Mouse (Mus musculus): Measurements from ENCODE around the gene Calr. TPM values are rescaled to one million over a fixed set of nuclear protein-coding genes. Genes with fewer than 3 reads are reported as not detected.
"Not testable (repeated sequence)": the region's sequence is repeated elsewhere in the genome, so short reads cannot be mapped to it uniquely, and the experiment has no call there.

The Calr gene
- polyA plus RNA-seq, 1 experiment from 2014 or later, result 642 TPM

- peak; percentile 85 for ATAC-seq
- H3K36me3 ChIP-seq, result peaks cover 36% of the 10 kb centered on the region
- peak overlapping the region; percentile 95 for H3K27ac ChIP-seq
- under 1% methylated on average over 59 of the region's 59 CpGs for WGBS
- H3K9ac ChIP-seq (replicated peaks), result peak overlapping the region; percentile 96
- H3K27me3 ChIP-seq, result no peaks in the 10 kb centered on the region
- H3K4me2 ChIP-seq (replicated peaks), result peak overlapping the region; percentile 73
- no peaks in the 10 kb centered on the region for H3K9me3 ChIP-seq
- peak overlapping the region; percentile 91 for H3K4me3 ChIP-seq (replicated peaks)
- peaks cover 21% of the 10 kb centered on the region for H3K4me1 ChIP-seq (replicated peaks)
Observed at GRCm38 (mm10) chr8:84832034-84832717, 14.6 kb downstream of the Calr start.

- Histone ChIP-seq H3K4me2 (replicated peaks) (peak within 1 kb of the TSS; percentile 73), H3K9me3 (no peaks in the 10 kb centered on the region), H3K36me3 (peaks cover 30% of the 10 kb centered on the region), H3K9ac (replicated peaks) (peak within 1 kb of the TSS; percentile 96), H3K27me3 (no peaks in the 10 kb centered on the region), H3K4me1 (replicated peaks) (peaks cover 21% of the 10 kb centered on the region), H3K4me3 (replicated peaks) (peak within 1 kb of the TSS; percentile 91), H3K27ac (peak within 1 kb of the TSS; percentile 95)
- no peak for ATAC-seq
- WGBS, result 84% methylated on average over 11 of the region's 11 CpGs
Observed at GRCm38 (mm10) chr8:84831490-84831889, 15.2 kb downstream of the Calr start, which contains the start of gene Gadd45gip1. TSS of gene Gadd45gip1 (plus strand) at chr8:84831522.

- H3K9ac ChIP-seq (replicated peaks); H3K27ac ChIP-seq; H3K4me1 ChIP-seq (replicated peaks); H3K27me3 ChIP-seq; H3K4me2 ChIP-seq (replicated peaks); H3K36me3 ChIP-seq; ATAC-seq; H3K9me3 ChIP-seq; H3K4me3 ChIP-seq (replicated peaks): not testable (repeated sequence)
- 88% methylated on average over 2 of the region's 2 CpGs for WGBS
Observed at GRCm38 (mm10) chr8:84826518-84826917, 20.2 kb downstream of the Calr start.

- 77% methylated on average over 4 of the region's 4 CpGs for WGBS
- Histone ChIP-seq H3K4me2 (replicated peaks) (no peak overlapping the region), H3K4me3 (replicated peaks) (no peak overlapping the region), H3K36me3 (no peaks in the 10 kb centered on the region), H3K4me1 (replicated peaks) (peaks cover 7% of the 10 kb centered on the region; the same call in 1 of the 2 replicates), H3K9me3 (no peaks in the 10 kb centered on the region), H3K27me3 (peaks cover 5% of the 10 kb centered on the region; the same call in 1 of the 2 replicates), H3K9ac (replicated peaks) (no peak overlapping the region), H3K27ac (no peak overlapping the region)
- no peak for ATAC-seq
Observed at GRCm38 (mm10) chr8:84825636-84826035, 21.1 kb downstream of the Calr start.

GRCm38 (mm10) chr8:84823653-84824052, 23.1 kb downstream of the Calr start:
- WGBS, result 1% methylated on average over 11 of the region's 18 CpGs
- Histone ChIP-seq H3K9ac (replicated peaks) (no peak overlapping the region; the same call in 1 of the 2 replicates), H3K36me3 (no peaks in the 10 kb centered on the region), H3K4me1 (replicated peaks) (peaks cover 7% of the 10 kb centered on the region; the same call in 1 of the 2 replicates), H3K4me3 (replicated peaks) (peak overlapping the region; percentile 22), H3K4me2 (replicated peaks) (peak overlapping the region; percentile 50), H3K27me3 (peaks cover 8% of the 10 kb centered on the region; the same call in 1 of the 2 replicates), H3K27ac (no peak overlapping the region), H3K9me3 (no peaks in the 10 kb centered on the region)
- peak; percentile 91 for ATAC-seq

GRCm38 (mm10) chr8:84822723-84823122, 24.0 kb downstream of the Calr start, which contains the start of gene Dand5:
TSS of gene Dand5 (minus strand) at chr8:84822823.
- peak; percentile 40; the same call in 1 of the 2 replicates for ATAC-seq
- peak within 1 kb of the TSS; percentile 22 for H3K4me3 ChIP-seq (replicated peaks)
- peak within 1 kb of the TSS; percentile 50 for H3K4me2 ChIP-seq (replicated peaks)
- H3K36me3 ChIP-seq, result no peaks in the 10 kb centered on the region
- H3K27ac ChIP-seq, result no peak within 1 kb of the TSS
- WGBS, result 35% methylated on average over 3 of the region's 3 CpGs
- peaks cover 8% of the 10 kb centered on the region; the same call in 1 of the 2 replicates for H3K27me3 ChIP-seq
- H3K4me1 ChIP-seq (replicated peaks), result peaks cover 7% of the 10 kb centered on the region; the same call in 1 of the 2 replicates
- H3K9ac ChIP-seq (replicated peaks), result no peak within 1 kb of the TSS; the same call in 1 of the 2 replicates
- no peaks in the 10 kb centered on the region for H3K9me3 ChIP-seq

GRCm38 (mm10) chr8:84816117-84816516, 30.6 kb downstream of the Calr start:
- Histone ChIP-seq H3K36me3 (no peaks in the 10 kb centered on the region), H3K4me1 (replicated peaks) (peaks cover 34% of the 10 kb centered on the region), H3K4me2 (replicated peaks) (no peak overlapping the region), H3K4me3 (replicated peaks) (no peak overlapping the region), H3K27ac (no peak overlapping the region), H3K9ac (replicated peaks) (no peak overlapping the region), H3K9me3 (no peaks in the 10 kb centered on the region), H3K27me3 (peaks cover 26% of the 10 kb centered on the region)
- WGBS, result 75% methylated on average over 17 of the region's 17 CpGs
- ATAC-seq, result no peak

- Histone ChIP-seq H3K4me2 (replicated peaks) (no peak overlapping the region), H3K9ac (replicated peaks) (no peak overlapping the region), H3K9me3 (no peaks in the 10 kb centered on the region), H3K27ac (peak overlapping the region; percentile 35; the same call in 1 of the 2 replicates), H3K36me3 (no peaks in the 10 kb centered on the region), H3K4me1 (replicated peaks) (peaks cover 40% of the 10 kb centered on the region), H3K4me3 (replicated peaks) (no peak overlapping the region), H3K27me3 (peaks cover 26% of the 10 kb centered on the region)
- peak; percentile 63 for ATAC-seq
- 13% methylated on average over 9 of the region's 9 CpGs for WGBS
Observed at GRCm38 (mm10) chr8:84815547-84815946, 31.2 kb downstream of the Calr start.

GRCm38 (mm10) chr8:84814555-84815441, 31.9 kb downstream of the Calr start:
- 26% methylated on average over 19 of the region's 19 CpGs for WGBS
- peaks cover 26% of the 10 kb centered on the region for H3K27me3 ChIP-seq
- H3K9ac ChIP-seq (replicated peaks), result 0 out of 2 replicates have a peak overlapping the region, but pooled peaks have one; percentile 46
- peak; percentile 29 for ATAC-seq
- H3K27ac ChIP-seq, result peak overlapping the region; percentile 35
- H3K36me3 ChIP-seq, result no peaks in the 10 kb centered on the region
- H3K4me3 ChIP-seq (replicated peaks), result no peak overlapping the region
- peaks cover 43% of the 10 kb centered on the region for H3K4me1 ChIP-seq (replicated peaks)
- H3K9me3 ChIP-seq, result no peaks in the 10 kb centered on the region
- no peak overlapping the region; the same call in 1 of the 2 replicates for H3K4me2 ChIP-seq (replicated peaks)

GRCm38 (mm10) chr8:84814240-84814554, 32.5 kb downstream of the Calr start:
- Histone ChIP-seq H3K4me1 (replicated peaks) (peaks cover 49% of the 10 kb centered on the region), H3K9me3 (no peaks in the 10 kb centered on the region), H3K9ac (replicated peaks) (0 out of 2 replicates have a peak overlapping the region, but pooled peaks have one; percentile 46), H3K4me2 (replicated peaks) (no peak overlapping the region), H3K27ac (peak overlapping the region; percentile 35), H3K36me3 (no peaks in the 10 kb centered on the region), H3K27me3 (peaks cover 31% of the 10 kb centered on the region), H3K4me3 (replicated peaks) (no peak overlapping the region)
- ATAC-seq, result peak; percentile 16
- WGBS, result 66% methylated on average over 11 of the region's 11 CpGs

GRCm38 (mm10) chr8:84813830-84814229, 32.9 kb downstream of the Calr start:
- Histone ChIP-seq H3K9me3 (no peaks in the 10 kb centered on the region), H3K36me3 (no peaks in the 10 kb centered on the region), H3K9ac (replicated peaks) (no peak overlapping the region; the same call in 1 of the 2 replicates), H3K4me1 (replicated peaks) (peaks cover 52% of the 10 kb centered on the region), H3K27me3 (peaks cover 35% of the 10 kb centered on the region), H3K4me3 (replicated peaks) (no peak overlapping the region), H3K4me2 (replicated peaks) (no peak overlapping the region), H3K27ac (peak overlapping the region; percentile 35)
- no peak for ATAC-seq
- 89% methylated on average over 3 of the region's 3 CpGs for WGBS

- Histone ChIP-seq H3K36me3 (no peaks in the 10 kb centered on the region), H3K9ac (replicated peaks) (no peak overlapping the region), H3K4me3 (replicated peaks) (no peak overlapping the region), H3K9me3 (no peaks in the 10 kb centered on the region), H3K27me3 (peaks cover 42% of the 10 kb centered on the region), H3K4me2 (replicated peaks) (no peak overlapping the region), H3K4me1 (replicated peaks) (peaks cover 52% of the 10 kb centered on the region), H3K27ac (peak overlapping the region; percentile 35; the same call in 1 of the 2 replicates)
- 2% methylated on average over 5 of the region's 5 CpGs for WGBS
- ATAC-seq, result no peak
Observed at GRCm38 (mm10) chr8:84813059-84813458, 33.7 kb downstream of the Calr start.
